Mouse (Mus musculus) brain, embryonic 14.5 days (tissue): ENCODE data around the gene Pidd1.

Experiments
- CTCF ChIP-seq: fragments of 200-500 bp; IDR thresholded peaks from 2 replicates; pipeline ENCODE4 v1.5.1; 2012; ENCODE audit warnings: inconsistent platforms, mild to moderate bottlenecking, moderate library complexity, borderline replicate concordance; ENCODE audit not compliant: insufficient read depth, insufficient read length; ENCODE audit errors: extremely low read depth
- POLR2A ChIP-seq: fragments of 200-500 bp; IDR thresholded peaks from 2 replicates; pipeline ENCODE4 v1.6.1; 2012; ENCODE audit warnings: mild to moderate bottlenecking, inconsistent platforms, borderline replicate concordance; ENCODE audit not compliant: poor library complexity, insufficient read depth, insufficient read length, severe bottlenecking; ENCODE audit errors: extremely low read depth

- TF ChIP-seq CTCF, result no peak
- TF ChIP-seq POLR2A, result no peak
These were observed 33.9 kb upstream of the Pidd1 start for GRCm38 (mm10) chr7:141477578-141478269.
